Mouse (Mus musculus) right cerebral cortex, postnatal 14 days (tissue): ENCODE data around the gene Ppp2r5c.
A peak's percentile ranks its signal among the peaks of the same experiment; 100 is the strongest.

Source experiments
- DNase-seq: peaks from one replicate; pipeline ENCODE4 v3.0.0; 2022

Gene Ppp2r5c

DNA sequence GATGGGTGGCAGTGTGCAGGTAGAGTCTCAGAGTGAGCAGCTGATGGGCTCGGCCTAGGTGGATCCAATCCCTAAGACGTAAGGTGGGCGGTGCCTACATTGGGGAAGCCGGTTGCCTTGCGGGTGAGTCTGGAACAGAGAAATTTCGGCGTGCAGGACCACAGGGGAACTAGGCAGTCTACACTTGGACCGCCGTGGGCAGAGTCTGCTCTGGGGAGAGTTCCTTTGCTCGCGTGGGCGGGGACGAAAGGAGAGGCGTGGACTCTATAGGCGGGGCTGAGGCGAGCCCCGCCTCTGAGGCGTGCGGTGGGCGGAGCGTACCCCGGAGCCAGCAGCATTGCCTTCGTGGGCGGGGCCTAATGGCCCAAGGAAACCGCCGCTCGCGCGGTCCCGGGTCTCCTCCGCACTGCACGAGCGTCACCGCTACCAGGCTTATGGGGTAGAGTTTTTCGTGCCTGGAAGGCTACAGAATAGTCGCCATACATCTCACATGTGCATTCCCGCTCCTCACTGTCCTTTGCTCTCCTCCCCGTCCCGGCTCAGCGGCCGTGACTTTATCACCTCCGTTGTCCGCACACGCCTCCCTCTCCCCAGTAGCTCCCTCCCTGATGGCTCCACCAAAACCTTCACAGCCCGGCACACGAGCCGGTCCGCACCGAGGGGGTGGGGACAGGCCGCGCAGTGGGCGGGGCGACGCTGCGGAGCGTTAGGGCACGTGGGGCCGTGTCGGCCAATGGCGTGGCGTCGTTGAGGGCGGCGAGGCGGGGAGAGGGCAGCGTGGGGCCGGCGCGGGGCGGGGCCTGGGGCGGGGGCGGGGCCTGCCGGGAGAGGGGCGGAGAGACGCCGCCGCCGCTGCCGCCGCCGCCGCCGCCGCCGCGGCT lies at the start of gene Ppp2r5c:
Gene Ppp2r5c, plus strand, starts transcription at position 831 of the 881 bp plus-strand sequence.
- DNase-seq, result peak; percentile 97

DNA sequence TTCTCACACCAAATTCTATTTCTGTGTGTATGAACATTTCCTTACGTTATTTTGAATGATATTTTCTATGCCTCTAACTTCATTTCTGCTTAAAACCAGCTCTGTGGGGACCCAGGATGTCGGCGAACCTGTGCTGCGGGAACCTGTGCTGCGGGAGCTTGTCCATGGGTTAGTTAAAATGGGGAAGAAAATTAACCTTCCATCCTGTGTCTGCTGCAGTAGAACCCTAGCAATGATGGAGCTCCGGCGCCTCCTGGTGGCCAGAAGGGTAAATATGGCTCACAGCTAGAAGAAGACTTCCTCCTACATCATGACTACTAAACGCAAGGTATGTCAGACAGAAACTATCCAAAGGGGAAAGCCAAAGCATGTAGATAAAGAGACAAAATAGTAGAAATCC lies 48.6 kb upstream of the Ppp2r5c start:
- DNase-seq, result peak; percentile 83

DNA sequence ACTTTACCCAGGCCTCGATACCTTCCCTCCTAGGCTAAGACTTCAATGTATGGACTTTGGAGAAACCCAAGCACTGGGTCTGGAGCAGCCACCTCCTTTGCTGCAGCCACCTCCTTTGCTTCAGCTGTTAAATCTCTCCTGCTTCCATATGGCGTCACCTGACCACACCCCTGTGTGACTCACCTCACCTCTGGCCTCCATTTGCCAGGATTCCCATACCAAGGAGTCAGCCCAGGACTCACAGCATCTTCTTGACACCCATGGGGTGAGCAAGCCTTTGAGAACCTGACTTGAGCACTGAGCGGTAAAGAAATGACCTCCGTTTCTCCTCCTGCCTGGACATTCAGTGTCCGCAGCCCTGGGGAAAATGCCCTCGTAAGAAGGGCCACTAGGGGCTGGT lies 47.8 kb upstream of the Ppp2r5c start:
- no peak for DNase-seq

DNA sequence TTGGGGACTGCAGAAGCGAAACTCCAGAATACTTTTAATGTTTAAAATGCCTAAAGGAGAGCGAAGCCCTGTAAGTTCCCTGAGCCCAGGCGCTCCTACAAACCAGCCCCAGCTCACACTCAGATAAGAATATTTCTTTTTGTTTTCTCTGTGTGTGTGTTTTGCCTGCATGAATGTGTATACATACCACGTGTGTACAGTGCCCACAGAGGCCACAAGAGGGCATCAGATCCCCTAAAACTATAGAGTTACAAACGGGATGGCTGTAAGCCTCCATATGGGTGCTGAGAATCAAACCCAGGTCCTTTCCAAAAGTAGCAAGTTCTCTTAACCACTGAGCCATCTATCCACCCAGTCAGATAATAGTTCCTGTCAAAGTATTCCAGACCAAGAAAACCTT lies 46.0 kb upstream of the Ppp2r5c start:
- DNase-seq, result no peak

DNA sequence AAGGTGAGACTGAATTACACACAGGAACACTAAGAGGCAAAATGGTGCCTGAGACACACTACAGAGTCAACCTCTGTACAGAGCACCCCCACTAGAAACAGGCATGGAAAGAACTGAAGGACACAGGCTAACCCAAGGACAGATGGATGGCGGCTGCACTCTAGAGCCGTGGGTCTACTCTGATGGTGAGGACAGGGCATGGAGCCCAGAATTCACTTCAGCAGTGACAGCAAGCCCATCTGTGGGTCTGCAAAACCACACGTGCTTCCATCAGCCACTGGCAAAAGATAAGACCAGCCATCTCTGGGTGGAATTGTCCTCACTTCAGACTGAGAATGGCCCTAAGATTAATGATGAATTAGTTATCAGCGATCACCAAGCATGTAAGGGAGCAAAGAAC lies 45.0 kb upstream of the Ppp2r5c start:
- DNase-seq, result no peak

DNA sequence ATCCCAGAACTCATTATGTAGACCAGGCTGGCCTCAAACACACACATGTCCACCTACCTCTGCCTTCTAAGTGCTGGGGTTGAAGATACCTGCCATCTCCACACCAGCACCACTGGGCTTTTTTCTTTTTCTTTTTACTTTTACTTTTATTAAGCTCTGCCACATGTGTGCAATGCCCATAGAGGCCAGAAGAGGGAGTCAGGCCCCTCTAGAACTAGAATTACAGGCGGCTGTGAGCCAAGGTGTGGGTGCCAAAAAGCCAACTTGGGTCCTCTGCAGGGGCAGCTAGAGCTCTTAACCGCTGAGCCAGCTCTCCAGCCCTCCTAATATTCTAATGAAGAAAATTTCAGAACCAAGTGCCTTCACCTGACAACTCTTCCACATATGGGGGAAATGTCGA lies 30.7 kb upstream of the Ppp2r5c start:
- no peak for DNase-seq

DNA sequence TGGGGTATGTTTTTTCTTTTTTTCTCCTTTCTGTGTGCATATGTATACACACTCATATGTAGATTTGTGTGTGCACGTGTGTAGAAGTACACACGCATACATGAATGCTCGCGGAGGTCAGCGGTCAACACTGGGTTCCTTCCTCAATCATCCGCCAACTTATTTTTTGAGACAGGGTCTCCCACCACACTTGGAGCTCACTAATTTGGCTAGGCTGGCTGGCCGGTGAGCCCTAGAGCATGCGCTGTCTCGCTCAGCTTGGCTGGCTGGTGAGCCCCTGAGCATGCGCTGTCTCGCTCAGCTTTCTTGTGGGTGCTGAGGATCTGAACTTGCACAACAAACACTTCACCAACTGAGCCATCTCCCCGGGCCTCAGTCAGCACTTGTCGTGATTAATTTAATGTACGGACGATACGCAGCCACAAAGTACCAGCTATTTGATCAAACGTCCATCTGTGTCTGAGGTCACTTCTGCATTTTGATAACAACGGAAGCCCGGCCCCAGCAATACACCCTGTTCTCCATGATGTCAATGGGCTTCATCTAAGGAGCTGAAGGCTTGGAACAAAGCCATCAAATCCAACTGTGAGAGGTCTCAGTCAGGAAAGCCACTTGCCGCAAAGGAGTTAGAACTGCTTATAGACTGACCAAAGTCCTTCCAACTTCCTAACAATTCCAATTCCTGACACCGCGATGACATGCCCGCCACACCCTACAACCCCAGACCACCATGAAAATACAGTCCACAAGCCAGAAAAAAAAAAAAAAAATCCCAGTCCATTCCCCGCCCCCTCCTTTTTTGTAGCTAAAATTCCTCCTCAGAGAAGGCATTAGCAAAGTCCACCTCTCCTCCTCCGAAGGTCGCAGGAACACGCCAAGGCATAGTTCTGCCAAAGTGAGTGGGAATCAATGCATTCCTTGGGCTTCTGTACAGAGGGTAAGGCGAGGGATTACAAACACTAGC lies 29.6 kb upstream of the Ppp2r5c start:
- DNase-seq, result no peak

DNA sequence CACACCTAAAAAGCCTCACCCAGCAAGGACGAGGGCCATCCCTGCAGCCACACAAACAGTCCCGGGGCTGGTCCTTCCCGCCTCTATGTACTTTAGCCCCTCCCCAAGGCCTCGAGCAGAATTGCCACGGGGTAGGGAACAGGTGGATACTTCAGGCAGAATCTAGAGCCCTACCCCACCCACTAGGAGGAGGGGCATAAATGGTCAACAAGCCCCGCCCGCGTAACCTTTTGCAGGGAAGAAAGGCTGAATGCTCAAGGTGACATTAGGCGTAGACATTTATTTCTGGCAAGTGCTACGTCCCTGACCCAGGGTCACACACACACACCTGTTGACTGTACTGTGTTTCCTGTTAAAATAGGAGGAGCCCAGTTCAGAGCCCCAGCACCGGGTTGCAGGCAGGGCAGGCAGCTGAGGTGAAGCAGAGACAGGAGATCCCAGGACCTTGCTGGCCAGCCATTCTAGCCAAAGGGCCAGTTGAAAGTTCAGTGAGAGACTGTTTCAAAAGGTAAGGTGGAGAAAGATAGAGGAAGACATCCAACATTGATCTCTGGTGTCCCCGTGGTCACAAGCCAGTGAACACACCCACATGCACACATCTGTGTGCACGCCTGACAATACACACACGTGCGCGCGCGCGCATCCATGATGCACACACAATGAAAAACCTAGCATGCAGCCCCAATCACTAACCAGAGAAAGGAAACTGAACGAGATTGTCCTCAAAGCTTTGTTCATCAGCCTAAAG lies 28.8 kb upstream of the Ppp2r5c start:
- DNase-seq, result no peak

DNA sequence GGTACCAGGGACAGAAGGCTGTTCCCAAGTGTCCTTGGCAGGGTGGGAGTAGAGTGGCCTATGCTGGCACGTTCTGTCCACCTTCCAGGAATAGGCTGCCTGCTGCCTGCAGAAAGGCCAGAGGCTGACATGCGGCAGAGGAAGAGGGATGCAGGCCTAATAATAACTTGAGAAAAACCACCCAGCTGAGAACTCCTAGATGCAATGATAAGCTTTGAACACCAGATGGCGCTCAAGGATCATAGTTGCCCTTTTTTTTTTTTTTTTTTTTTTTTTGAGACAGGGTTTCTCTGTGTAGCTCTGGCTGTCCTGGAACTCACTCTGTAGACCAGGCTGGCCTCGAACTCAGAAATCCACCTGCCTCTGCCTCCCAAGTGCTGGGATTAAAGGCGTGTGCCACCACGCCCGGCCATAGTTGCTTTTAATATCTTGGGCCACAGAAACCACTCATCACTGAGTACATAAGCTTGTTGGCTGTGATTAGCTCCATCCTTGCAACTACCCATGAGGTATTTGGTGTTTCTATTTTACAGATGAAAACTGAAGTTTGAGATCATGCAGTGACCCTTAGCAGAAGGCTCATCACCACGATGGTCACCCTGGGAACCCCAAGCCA lies 28.1 kb upstream of the Ppp2r5c start:
- no peak for DNase-seq

DNA sequence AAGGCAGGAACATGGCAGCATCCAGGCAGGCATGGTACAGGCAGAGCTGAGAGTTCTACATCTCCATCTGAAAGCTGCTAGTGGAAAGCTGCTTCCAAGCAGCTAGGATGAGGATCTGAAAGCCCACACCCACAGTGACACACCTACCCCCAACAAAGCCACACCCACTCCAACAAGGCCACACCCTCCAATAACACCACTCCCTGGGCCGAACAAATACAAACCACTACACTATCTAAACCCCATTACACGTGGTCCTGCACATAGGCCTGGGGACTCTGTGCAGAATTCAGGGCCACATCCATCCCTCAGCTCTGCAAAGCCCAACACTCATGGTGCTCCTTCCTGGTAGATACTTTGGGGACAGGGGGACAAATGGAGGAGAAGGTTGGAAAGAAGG lies 27.0 kb upstream of the Ppp2r5c start:
- DNase-seq, result no peak

DNA sequence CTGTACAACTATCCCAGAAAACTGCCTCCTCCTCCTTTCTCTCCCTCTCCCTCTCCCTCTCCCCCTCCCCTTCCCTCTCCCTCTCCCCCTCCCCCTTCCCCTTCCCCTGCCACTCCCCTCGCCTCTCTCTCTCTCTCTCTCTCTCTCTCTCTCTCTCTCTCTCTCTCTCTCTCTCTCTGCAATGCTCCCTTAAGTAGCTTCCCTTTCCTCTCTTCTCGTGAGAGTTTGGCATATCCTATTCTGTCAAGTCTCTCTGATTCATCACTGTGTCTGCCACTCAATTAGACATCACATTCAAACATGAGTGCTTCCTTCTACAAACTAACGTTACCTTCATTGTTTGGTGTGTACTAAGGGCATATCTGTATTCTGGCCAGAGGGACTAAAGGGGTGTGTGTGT lies 25.6 kb upstream of the Ppp2r5c start:
- DNase-seq, result no peak

DNA sequence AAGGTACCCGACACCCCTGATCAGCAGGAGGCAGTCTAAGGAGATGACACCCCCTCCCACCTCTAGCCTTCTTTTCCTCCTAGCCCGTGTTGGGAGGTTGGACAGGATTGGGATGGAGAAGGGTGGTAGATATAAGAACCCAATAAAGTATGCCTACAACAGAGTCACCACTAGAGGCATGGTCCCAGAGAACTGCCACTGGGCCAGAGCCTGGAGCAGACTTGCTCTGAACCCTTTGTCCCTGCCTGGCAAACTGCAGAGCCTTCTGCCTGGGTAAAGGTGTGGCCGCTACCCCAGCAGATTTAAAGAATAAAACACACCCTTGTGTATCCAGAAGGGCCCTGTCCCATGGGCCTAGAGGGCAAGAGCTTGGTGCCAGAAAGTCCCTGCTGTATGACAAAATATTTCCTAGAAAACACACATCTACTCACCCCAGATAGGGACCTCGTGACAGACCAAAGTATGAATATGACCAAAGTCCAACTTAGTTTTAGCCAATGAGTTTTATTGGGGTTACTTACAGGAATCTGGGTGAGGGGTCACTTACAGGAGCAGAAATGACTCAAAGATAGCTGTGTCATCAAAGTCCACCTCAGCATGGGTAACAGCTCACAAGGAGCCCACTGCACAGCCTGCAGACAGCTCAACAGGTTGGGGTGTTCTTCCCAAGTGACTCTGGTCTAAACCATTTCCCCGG lies 22.8 kb upstream of the Ppp2r5c start:
- DNase-seq, result no peak

DNA sequence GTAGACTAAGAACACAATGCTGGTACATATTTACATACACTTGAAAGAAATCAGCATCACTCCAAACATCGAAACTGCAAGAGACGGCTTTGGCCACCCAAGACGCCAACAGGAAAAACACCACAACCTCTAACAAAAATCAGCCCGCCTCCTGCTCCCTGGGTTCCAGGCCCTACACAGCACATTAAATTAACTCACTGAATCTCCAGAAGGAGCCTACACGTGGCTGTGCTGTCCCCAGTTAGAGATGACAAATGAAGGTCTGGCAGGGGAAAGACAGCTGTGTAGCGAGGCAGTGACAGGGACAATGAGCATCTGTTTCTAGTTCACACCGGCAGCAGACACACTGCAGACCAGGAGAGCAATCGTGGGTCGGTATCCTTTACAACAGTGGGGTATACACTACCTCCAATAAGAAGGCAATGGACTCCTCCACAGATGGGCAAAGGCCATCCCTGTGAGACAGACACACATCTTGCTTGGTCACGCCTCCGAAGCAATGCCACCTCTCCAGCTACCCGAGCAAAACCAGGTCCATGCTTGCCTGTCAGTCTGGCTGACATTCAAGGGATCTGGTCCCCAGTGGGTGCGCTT lies 20.4 kb upstream of the Ppp2r5c start:
- DNase-seq, result no peak

DNA sequence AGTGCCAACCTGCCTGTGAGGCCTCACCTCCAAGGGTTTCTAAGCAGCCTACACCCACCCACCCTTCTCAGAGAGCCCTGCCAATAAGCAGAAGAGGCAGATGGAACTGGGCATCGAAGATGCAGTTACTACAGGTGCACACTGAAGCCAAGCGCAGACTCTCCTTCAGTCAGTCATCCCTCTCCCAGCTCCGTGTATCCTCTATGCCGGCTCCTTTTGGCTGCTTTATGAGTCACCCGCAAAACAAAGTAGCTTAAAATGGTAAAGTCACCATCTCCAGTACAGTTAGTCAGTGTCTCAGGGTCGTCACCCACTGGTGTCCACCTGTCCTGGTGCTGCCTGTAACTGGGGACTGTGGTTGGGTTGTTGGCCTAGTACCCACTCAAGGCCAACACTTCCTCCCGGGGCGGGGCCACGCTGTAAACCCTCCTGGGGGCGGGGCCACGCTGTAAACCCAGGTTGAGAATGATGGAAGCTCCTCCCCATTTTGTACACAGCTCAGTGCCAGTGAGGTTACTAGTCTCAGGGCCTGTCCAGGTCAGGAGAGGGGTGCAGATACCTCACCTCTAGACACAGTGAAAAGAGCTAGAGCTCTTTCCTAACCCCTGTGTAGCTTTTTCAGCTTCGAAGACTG lies 17.5 kb upstream of the Ppp2r5c start:
- DNase-seq, result no peak

DNA sequence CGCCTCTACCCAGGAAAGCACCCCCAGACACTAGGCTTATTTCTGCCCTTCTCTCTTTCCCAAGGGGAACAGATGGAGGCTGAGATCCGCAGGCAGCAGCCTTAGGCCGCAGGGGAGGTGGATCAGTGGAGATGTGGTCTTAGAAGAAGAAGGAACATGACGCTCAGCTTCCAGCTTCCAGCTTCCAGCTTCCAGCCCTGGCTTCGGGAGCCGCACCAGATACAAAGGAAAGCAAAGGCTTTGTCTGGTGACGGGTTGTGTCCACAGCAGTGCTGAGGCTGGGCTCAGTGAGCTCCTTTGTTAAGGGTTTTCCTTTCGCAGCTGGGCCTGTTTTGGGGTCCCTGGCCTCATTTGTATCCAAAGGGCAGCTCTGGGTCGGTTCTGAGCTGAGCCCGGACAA lies 16.9 kb upstream of the Ppp2r5c start:
- no peak for DNase-seq

DNA sequence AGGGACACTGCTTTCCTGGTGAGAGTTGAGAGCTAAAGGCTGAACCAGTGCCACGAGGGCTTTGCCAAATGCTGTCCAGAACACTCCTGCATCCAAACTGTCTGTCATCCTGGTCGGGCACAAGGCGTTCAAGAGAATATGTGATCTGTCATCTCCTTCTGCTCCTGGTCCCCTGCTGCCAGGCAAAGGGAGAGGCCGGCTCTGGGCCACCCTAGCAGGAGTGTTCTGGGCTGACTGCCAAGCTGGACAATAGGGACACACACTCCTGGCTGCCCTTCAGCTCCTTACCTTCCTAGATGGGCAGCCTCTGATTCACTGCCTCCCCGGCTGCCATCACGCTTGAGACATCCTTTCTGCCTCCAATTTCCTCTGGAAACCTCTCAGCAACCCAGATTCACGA lies 15.1 kb upstream of the Ppp2r5c start:
- no peak for DNase-seq

DNA sequence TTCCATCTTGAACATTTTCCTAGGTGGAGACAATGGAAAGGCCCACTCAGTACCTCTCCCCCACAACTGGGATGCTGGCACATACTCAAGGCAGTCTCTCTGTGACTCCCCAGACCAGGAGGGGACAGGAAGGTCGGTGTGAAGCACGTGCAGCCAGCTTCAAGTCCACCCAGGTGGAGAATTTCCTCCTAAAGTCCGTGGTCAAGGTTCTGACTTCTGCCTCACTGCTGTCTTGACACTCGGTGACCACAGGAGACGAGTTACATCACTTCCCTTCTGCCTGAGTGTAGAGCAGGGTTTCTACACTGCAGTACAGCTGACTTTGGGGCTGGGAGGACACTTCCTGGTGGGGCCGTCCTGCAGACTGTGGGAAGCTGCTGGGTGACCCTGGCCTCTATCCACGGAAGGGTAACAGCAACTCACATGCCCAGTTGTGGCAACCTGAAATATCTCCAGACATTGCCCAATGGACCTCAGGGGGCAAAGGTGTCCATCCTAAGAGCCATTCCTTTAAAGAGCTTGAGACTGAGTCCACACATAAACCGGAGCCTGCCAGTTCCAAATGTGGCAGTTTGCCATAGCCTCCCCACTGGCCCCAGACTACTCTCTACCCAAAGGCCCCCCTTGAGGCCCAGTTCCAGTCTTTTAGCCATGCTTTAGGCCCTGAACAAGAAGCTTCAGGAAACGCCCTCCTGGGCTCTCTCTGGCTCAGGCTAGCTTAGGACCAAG lies 10.1 kb upstream of the Ppp2r5c start:
- DNase-seq, result no peak

DNA sequence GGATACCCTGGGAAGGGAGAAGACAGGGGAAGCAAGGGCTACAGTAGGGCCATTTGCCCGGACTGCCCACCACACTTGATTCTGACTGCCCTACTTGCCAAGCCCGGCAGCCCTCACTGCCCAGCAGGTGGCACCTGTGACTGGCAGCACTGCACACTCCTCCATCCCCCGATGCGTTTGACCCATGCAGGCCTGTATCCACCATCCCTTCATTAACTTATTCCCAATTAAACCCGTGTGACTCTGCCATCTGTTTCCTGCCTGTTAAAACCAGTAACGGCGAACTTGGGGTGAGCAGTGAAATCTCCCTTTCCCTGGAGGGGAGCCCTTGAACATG lies 9.6 kb upstream of the Ppp2r5c start:
- no peak for DNase-seq

DNA sequence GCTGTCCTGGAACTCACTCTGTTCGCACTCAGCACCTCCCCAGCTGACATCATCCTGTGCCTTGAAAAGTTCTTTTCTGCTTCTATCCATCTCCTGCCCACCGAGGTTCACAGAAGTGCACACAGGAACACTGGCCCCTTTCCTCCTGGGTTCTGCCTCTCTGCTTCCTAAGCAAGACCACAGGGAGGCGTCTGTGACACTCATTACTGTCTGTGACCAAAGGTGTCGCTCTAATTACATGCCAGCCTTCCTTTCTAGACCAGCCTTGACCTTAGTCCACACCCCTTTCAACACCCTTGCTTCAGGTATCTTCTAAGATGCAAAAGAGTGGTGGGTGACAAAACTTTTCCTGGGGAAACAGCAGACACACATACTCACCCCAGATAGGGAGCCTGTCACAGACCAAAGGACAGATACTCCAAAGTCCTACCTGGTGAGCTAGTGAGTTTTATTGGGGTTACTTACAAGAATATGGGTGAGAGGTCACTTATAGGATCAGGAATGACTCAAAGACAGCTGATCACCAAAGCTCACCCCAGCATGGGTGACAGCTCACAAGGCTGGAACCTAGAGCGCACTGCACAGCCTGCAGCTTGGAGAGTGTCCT lies 8.4 kb upstream of the Ppp2r5c start:
- DNase-seq, result no peak

DNA sequence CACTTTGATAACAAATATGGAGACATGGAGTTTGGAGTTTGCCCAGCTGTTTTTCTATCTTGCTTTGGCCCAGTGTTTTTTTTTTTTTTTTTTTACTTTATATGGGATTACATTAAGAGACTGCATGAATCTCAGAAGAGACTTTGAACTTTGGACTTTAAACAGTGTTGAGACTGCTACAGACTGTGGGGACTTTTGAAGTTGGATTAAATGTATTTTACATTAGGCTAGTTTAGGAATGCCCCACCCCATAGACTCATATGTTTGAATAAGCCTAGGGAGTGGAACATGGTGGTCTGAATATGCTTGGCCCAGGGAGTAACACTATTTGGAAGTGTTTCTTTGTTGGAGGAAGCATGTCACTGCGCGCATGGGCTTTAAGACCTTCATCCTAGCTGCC lies 4.7 kb upstream of the Ppp2r5c start:
- DNase-seq, result no peak
